ENCODE assay signal across 9 mouse cellular contexts in genomic region chr11:117082353-117082934, GRCm38 (mm10). TPM values are rescaled to one million over a fixed set of nuclear protein-coding genes. Genes with fewer than 3 reads are reported as not detected.
A peak's percentile ranks its signal among the peaks of the same experiment; 100 is the strongest.
DNase-seq lines count a peak whose midpoint lies in the region; ATAC-seq and TF ChIP-seq lines count a peak whose summit lies in the region.
"Had no signal": no experiment of that assay in that cellular context is flagged by ENCODE, and none has a peak within 500 bp of the region (broad histone marks: within the 10 kb centered on the region; RNA-seq: fewer than 3 reads in every experiment).

No protein-coding gene starts in this region.

- H3K4me2 ChIP-seq in forebrain, embryonic 12.5 days = no peak overlapping the region
- no peak overlapping the region for H3K4me2 ChIP-seq in forebrain, embryonic 16.5 days (ENCODE audit: low read length)
- no peak overlapping the region for H3K4me2 ChIP-seq in lung, postnatal 0 days (replicated peaks; ENCODE audit: low read depth, low read length)
- no peak overlapping the region for H3K4me2 ChIP-seq in kidney, embryonic 16.5 days (replicated peaks; ENCODE audit: low read depth, low read length)
- no peak overlapping the region for H3K4me2 ChIP-seq in stomach, embryonic 14.5 days (replicated peaks; ENCODE audit: low read depth, low read length)

- peaks cover 42% of the 10 kb centered on the region for H3K36me3 ChIP-seq in forebrain, embryonic 12.5 days (replicated peaks)
- H3K36me3 ChIP-seq in forebrain, embryonic 16.5 days (ENCODE audit: control insufficient read depth, insufficient read depth) = peaks cover 18% of the 10 kb centered on the region
- H3K36me3 ChIP-seq in lung, postnatal 0 days (ENCODE audit: insufficient read depth, low read length) = peaks cover 16% of the 10 kb centered on the region
- peaks cover 32% of the 10 kb centered on the region for H3K36me3 ChIP-seq in kidney, embryonic 16.5 days (ENCODE audit: insufficient read depth, low read length)
- H3K36me3 ChIP-seq in stomach, embryonic 14.5 days (ENCODE audit: control insufficient read depth, insufficient read depth, low read length) = peaks cover 29% of the 10 kb centered on the region

- 88% methylated on average over 11 of the region's 11 CpGs for WGBS in forebrain, embryonic 12.5 days
- 88% methylated on average over 11 of the region's 11 CpGs for WGBS in forebrain, embryonic 16.5 days
- WGBS in lung, postnatal 0 days = 65% methylated on average over 11 of the region's 11 CpGs
- WGBS in kidney, embryonic 16.5 days = 51% methylated on average over 11 of the region's 11 CpGs
- WGBS in stomach, embryonic 14.5 days = 66% methylated on average over 11 of the region's 11 CpGs

- TF ChIP-seq CTCF in lung, postnatal 0 days (IDR thresholded peaks at IDR 0.05) = no peak

- ATAC-seq in forebrain, embryonic 12.5 days (ENCODE audit: low FRiP score) = no peak
- no peak for ATAC-seq in forebrain, embryonic 16.5 days
- ATAC-seq in lung, postnatal 0 days = no peak
- ATAC-seq in kidney, embryonic 16.5 days (ENCODE audit: low FRiP score, low TSS enrichment) = no peak
- no peak for ATAC-seq in stomach, embryonic 14.5 days (ENCODE audit: insufficient number of reproducible peaks, insufficient read depth, low FRiP score, low read depth)

- intact Hi-C loops in gastrocnemius, postnatal 36 days (cut with DNase I) = loop anchor here (5.0 kb wide), 1 partner anchor 40 kb away; no protein-coding TSS in a partner anchor

- peaks cover 24% of the 10 kb centered on the region for H3K4me1 ChIP-seq in forebrain, embryonic 12.5 days
- peaks cover 19% of the 10 kb centered on the region for H3K4me1 ChIP-seq in forebrain, embryonic 16.5 days (replicated peaks; ENCODE audit: control insufficient read depth, insufficient read depth, low read length)
- peaks cover 14% of the 10 kb centered on the region for H3K4me1 ChIP-seq in lung, postnatal 0 days (ENCODE audit: insufficient read depth, low read depth, low read length)
- H3K4me1 ChIP-seq in kidney, embryonic 16.5 days (ENCODE audit: insufficient read depth, low read length) = peaks cover 38% of the 10 kb centered on the region
- peaks cover 22% of the 10 kb centered on the region for H3K4me1 ChIP-seq in stomach, embryonic 14.5 days (ENCODE audit: control insufficient read depth, insufficient read depth, low read length)

- H3K9ac ChIP-seq in forebrain, embryonic 12.5 days = no peak overlapping the region
- H3K9ac ChIP-seq in forebrain, embryonic 16.5 days (replicated peaks; ENCODE audit: low read depth, low read length) = no peak overlapping the region
- H3K9ac ChIP-seq in lung, postnatal 0 days (replicated peaks; ENCODE audit: low read depth) = no peak overlapping the region
- H3K9ac ChIP-seq in kidney, embryonic 16.5 days (replicated peaks; ENCODE audit: low read length) = peak overlapping the region; percentile 41; the same call in 1 of the 2 replicates
- H3K9ac ChIP-seq in stomach, embryonic 14.5 days (replicated peaks; ENCODE audit: low read depth, low read length) = no peak overlapping the region

- no peak overlapping the region for H3K4me3 ChIP-seq in forebrain, embryonic 12.5 days (replicated peaks)
- no peak overlapping the region for H3K4me3 ChIP-seq in forebrain, embryonic 16.5 days (replicated peaks; ENCODE audit: low read length)
- no peak overlapping the region for H3K4me3 ChIP-seq in lung, postnatal 0 days (ENCODE audit: low read depth, low read length)
- H3K4me3 ChIP-seq in kidney, embryonic 16.5 days (ENCODE audit: low read length) = no peak overlapping the region
- no peak overlapping the region for H3K4me3 ChIP-seq in stomach, embryonic 14.5 days (ENCODE audit: low read depth, low read length)

- H3K27ac ChIP-seq in forebrain, embryonic 12.5 days = peak overlapping the region; percentile 65; the same call in 1 of the 2 replicates
- H3K27ac ChIP-seq in forebrain, embryonic 16.5 days (ENCODE audit: low read length) = no peak overlapping the region
- H3K27ac ChIP-seq in lung, postnatal 0 days (ENCODE audit: low read length) = peak overlapping the region; percentile 78
- H3K27ac ChIP-seq in kidney, embryonic 16.5 days (ENCODE audit: low read length) = peak overlapping the region; percentile 82
- H3K27ac ChIP-seq in stomach, embryonic 14.5 days (ENCODE audit: low read length) = peak overlapping the region; percentile 73

- H3K27me3 ChIP-seq in forebrain, embryonic 12.5 days = no peaks in the 10 kb centered on the region
- H3K27me3 ChIP-seq in forebrain, embryonic 16.5 days (replicated peaks; ENCODE audit: control insufficient read depth, insufficient read depth, low read length) = no peaks in the 10 kb centered on the region
- no peaks in the 10 kb centered on the region for H3K27me3 ChIP-seq in lung, postnatal 0 days (replicated peaks; ENCODE audit: insufficient read depth, low read length)
- no peaks in the 10 kb centered on the region for H3K27me3 ChIP-seq in kidney, embryonic 16.5 days (ENCODE audit: insufficient read depth, low read length)
- no peaks in the 10 kb centered on the region for H3K27me3 ChIP-seq in stomach, embryonic 14.5 days (ENCODE audit: control insufficient read depth, insufficient read depth, low read length)
- H3K27me3 ChIP-seq: megakaryocyte, embryonic 14.5 days had no signal

- H3K9me3 ChIP-seq in forebrain, embryonic 12.5 days = no peaks in the 10 kb centered on the region
- no peaks in the 10 kb centered on the region for H3K9me3 ChIP-seq in forebrain, embryonic 16.5 days (ENCODE audit: control insufficient read depth, low read length)
- no peaks in the 10 kb centered on the region for H3K9me3 ChIP-seq in lung, postnatal 0 days (ENCODE audit: low read length)
- no peaks in the 10 kb centered on the region for H3K9me3 ChIP-seq in kidney, embryonic 16.5 days (ENCODE audit: low read length)
- no peaks in the 10 kb centered on the region for H3K9me3 ChIP-seq in stomach, embryonic 14.5 days (ENCODE audit: control insufficient read depth, low read depth, low read length)
- H3K9me3 ChIP-seq: megakaryocyte, embryonic 14.5 days had no signal

- no peak for TF ChIP-seq EP300 in lung, postnatal 0 days (IDR thresholded peaks at IDR 0.05)

- DNase-seq in lung, postnatal 0 days (ENCODE audit: low spot score) = no peak
- DNase-seq in lung, postnatal 36 days = no peak
- DNase-seq in right cerebral cortex, postnatal 36 days (ENCODE audit: low spot score in 2 of 2) = no peak
- DNase-seq in gastrocnemius, postnatal 36 days = no peak

RNA-seq across cellular contexts. Expression of gene Sec14l1, which starts 32.5 kb away (rescaled TPM):
- polyA plus RNA-seq in forebrain, embryonic 12.5 days (2016; fragmentation: Nextera tagmentation; extraction: Ambion mirVana) = 67.2 and 67.6 TPM in 2 replicates
- polyA plus RNA-seq in forebrain, embryonic 16.5 days (2015; fragmentation: Nextera tagmentation; extraction: Ambion mirVana) = 76.9 and 83.7 TPM in 2 replicates
- 62.2 and 62.4 TPM in 2 replicates for polyA plus RNA-seq in lung, postnatal 0 days (2015; fragmentation: Nextera tagmentation; extraction: Ambion mirVana)
- 91.5 and 92.9 TPM in 2 replicates for polyA plus RNA-seq in kidney, embryonic 16.5 days (2015; fragmentation: Nextera tagmentation; extraction: Ambion mirVana)
- 41.1 and 42.7 TPM in 2 replicates for polyA plus RNA-seq in stomach, embryonic 14.5 days (2014; fragmentation: Nextera tagmentation; extraction: Ambion mirVana)
- 10 to 100 TPM; 37.6 to 42.9 TPM for total RNA-seq in gastrocnemius, postnatal 36 days (2021)
